Mouse (Mus musculus): ENCODE results near the gene Cbx7. TPM values are rescaled to one million over a fixed set of nuclear protein-coding genes. Genes with fewer than 3 reads are reported as not detected.

Gene Cbx7
- polyA plus RNA-seq, 1 experiment from 2014 or later = 0.97 TPM

DNA sequence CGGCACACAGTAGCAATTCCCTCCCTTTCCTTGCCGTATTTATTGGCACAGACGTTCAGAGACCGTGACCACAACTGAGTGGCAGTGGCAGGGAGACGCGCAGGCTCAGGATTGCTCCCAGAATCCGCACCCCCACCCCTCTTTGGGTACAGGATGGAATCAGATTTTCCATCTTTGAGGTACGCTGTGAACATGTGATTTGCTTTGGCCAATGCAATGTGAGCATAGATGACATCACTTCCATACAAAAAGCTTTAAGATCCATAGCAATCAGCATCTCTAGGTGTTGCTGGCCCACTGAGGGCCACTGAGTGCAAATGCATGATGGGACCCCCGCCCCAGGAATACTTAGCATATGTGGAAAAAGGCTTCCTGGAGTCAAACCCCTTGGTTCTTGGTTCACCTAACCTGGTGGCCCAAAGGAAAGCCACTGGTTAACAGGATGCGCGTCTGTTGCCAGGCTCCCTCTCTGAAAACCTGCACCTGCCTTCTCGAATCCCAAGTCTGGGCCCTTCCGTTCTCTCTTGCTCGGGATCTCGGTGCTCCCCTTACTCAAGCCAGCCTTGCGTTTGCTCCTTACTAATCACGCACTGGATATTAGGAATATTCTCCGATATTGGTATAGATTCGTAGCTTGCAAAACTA, 88.2 kb downstream of the Cbx7 start:
- H3K4me3 ChIP-seq (ENCODE audit: low read depth, low read length) = peak overlapping the region; percentile 31
- H3K4me2 ChIP-seq (ENCODE audit: low read depth, severe bottlenecking) = peak overlapping the region; percentile 29
- H3K9ac ChIP-seq (ENCODE audit: low read length) = no peak overlapping the region; the same call in 1 of the 2 replicates
- no peaks in the 10 kb centered on the region for H3K4me1 ChIP-seq (ENCODE audit: control insufficient read depth, insufficient read depth, low read length)
- no peaks in the 10 kb centered on the region for H3K9me3 ChIP-seq (ENCODE audit: control insufficient read depth, low read length)
- H3K27me3 ChIP-seq (ENCODE audit: control insufficient read depth, insufficient read depth, low read length) = no peaks in the 10 kb centered on the region
- DNase-seq (ENCODE audit: low spot score) = no peak
- H3K36me3 ChIP-seq (ENCODE audit: control insufficient read depth, insufficient read depth, low read length) = no peaks in the 10 kb centered on the region
- H3K27ac ChIP-seq (replicated peaks; ENCODE audit: low read depth, low read length) = no peak overlapping the region
- ATAC-seq (ENCODE audit: insufficient number of reproducible peaks, low FRiP score, low TSS enrichment, low read depth) = peak; percentile 54
- 28% methylated on average over 19 of the region's 19 CpGs for WGBS

DNA sequence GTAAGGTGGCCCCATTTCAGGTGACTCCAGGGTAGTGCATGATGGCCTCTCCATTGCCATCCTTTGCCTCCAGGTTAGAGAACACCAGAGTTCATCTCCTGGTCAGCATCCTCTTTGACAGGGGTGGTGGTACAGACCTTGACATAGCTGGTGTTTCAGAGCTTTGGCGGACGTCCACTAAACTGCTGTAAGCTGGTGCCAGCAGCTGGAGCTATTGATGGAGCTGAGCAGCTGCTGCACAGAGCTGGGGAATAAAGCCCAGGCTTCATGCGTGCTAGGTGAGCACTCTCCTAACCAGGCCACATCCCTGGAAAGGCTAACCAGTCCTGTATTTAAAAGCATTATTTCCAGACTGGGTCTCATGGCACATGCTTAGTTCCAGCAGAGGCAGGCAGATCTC, 90.4 kb downstream of the Cbx7 start:
- ATAC-seq (ENCODE audit: insufficient number of reproducible peaks, low FRiP score, low TSS enrichment, low read depth) = no peak
- 86% methylated on average over 3 of the region's 3 CpGs for WGBS

DNA sequence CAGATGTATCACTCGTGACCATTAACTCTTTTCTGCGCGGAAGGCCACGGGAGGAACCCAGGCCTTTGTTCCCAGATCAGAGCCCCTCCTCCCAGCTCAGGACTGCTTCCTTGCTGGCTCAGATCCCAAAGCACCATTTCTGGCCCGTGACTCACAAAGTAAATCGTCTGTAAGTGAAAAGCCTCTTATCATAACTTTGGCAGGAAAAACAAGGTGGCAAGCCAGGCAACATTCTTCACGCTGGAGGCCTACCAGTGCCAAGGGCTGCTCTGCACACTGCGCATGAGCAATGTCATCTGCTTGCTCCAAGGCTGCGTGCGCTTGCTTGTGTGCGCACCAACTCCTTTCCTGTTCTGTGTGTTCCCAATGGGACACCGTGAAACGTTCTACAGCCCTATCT, 91.6 kb downstream of the Cbx7 start:
- Histone ChIP-seq H3K4me2 (ENCODE audit: low read depth, severe bottlenecking) (no peak overlapping the region), H3K9me3 (ENCODE audit: control insufficient read depth, low read length) (no peaks in the 10 kb centered on the region), H3K4me1 (ENCODE audit: control insufficient read depth, insufficient read depth, low read length) (no peaks in the 10 kb centered on the region), H3K27ac (replicated peaks; ENCODE audit: low read depth, low read length) (no peak overlapping the region), H3K4me3 (ENCODE audit: low read depth, low read length) (no peak overlapping the region), H3K27me3 (ENCODE audit: control insufficient read depth, insufficient read depth, low read length) (no peaks in the 10 kb centered on the region), H3K36me3 (ENCODE audit: control insufficient read depth, insufficient read depth, low read length) (no peaks in the 10 kb centered on the region), H3K9ac (ENCODE audit: low read length) (no peak overlapping the region)
- ATAC-seq (ENCODE audit: insufficient number of reproducible peaks, low FRiP score, low TSS enrichment, low read depth) (no peak), DNase-seq (ENCODE audit: low spot score) (no peak)
- WGBS = 71% methylated on average over 13 of the region's 13 CpGs

More for the DNA sequence above, 90.4 kb downstream of the Cbx7 start:
- DNase-seq (ENCODE audit: low spot score) = no peak
- no peak overlapping the region for H3K4me2 ChIP-seq (ENCODE audit: low read depth, severe bottlenecking)
- no peak overlapping the region for H3K4me3 ChIP-seq (ENCODE audit: low read depth, low read length)
- no peaks in the 10 kb centered on the region for H3K4me1 ChIP-seq (ENCODE audit: control insufficient read depth, insufficient read depth, low read length)
- H3K27me3 ChIP-seq (ENCODE audit: control insufficient read depth, insufficient read depth, low read length) = no peaks in the 10 kb centered on the region
- H3K27ac ChIP-seq (replicated peaks; ENCODE audit: low read depth, low read length) = no peak overlapping the region
- no peaks in the 10 kb centered on the region for H3K36me3 ChIP-seq (ENCODE audit: control insufficient read depth, insufficient read depth, low read length)
- H3K9ac ChIP-seq (ENCODE audit: low read length) = no peak overlapping the region
- H3K9me3 ChIP-seq (ENCODE audit: control insufficient read depth, low read length) = no peaks in the 10 kb centered on the region

GRCm38 (mm10) chr15:79878725-79879136, 92.2 kb downstream of the Cbx7 start:
- H3K27ac ChIP-seq (replicated peaks; ENCODE audit: low read depth, low read length) = no peak overlapping the region

DNA sequence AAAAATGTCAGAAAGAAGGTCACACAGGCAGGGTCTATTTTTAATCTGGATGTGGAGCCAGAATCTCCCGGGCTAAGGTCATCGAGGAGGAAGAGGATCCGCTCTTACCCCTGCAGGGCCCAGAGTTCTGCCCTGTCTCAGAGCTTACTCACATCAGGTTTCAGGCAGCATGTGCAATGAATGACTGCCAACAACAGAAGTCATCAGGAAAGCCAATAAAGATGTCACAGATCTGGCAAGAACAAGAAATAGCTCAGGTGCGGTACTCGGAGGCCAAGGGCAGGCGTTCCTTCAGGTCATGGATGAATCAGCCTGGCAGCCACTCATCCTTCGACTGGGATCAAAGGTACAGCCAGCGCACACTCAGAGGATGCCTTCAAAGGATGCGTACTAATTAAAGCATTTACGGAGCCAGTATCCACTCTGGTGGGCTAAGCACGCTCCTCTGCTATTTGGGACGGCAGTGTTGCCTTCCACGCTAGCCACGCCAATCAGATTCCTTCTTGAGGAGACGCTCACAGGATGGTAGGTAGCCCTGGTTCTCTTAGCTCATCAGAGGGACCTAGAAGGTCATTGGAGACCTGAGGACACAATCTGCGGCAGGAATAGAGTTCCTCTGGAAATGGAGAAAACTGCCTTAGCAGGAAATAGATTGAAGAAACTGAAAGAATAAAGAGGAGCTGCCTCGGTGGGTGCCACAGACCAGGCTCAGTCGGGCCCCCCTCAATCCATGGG, 95.5 kb downstream of the Cbx7 start:
- ATAC-seq (ENCODE audit: insufficient number of reproducible peaks, low FRiP score, low TSS enrichment, low read depth) (no peak), DNase-seq (ENCODE audit: low spot score) (no peak)
- Histone ChIP-seq H3K4me3 (ENCODE audit: low read depth, low read length) (no peak overlapping the region), H3K9ac (ENCODE audit: low read length) (no peak overlapping the region), H3K4me2 (ENCODE audit: low read depth, severe bottlenecking) (no peak overlapping the region), H3K9me3 (ENCODE audit: control insufficient read depth, low read length) (no peaks in the 10 kb centered on the region), H3K27ac (replicated peaks; ENCODE audit: low read depth, low read length) (no peak overlapping the region), H3K36me3 (ENCODE audit: control insufficient read depth, insufficient read depth, low read length) (no peaks in the 10 kb centered on the region), H3K4me1 (ENCODE audit: control insufficient read depth, insufficient read depth, low read length) (no peaks in the 10 kb centered on the region), H3K27me3 (ENCODE audit: control insufficient read depth, insufficient read depth, low read length) (no peaks in the 10 kb centered on the region)
- 78% methylated on average over 18 of the region's 18 CpGs for WGBS

More at GRCm38 (mm10) chr15:79878725-79879136, 92.2 kb downstream of the Cbx7 start:
- Histone ChIP-seq H3K27me3 (ENCODE audit: control insufficient read depth, insufficient read depth, low read length) (no peaks in the 10 kb centered on the region), H3K4me2 (ENCODE audit: low read depth, severe bottlenecking) (no peak overlapping the region), H3K9me3 (ENCODE audit: control insufficient read depth, low read length) (no peaks in the 10 kb centered on the region), H3K36me3 (ENCODE audit: control insufficient read depth, insufficient read depth, low read length) (no peaks in the 10 kb centered on the region), H3K9ac (ENCODE audit: low read length) (no peak overlapping the region), H3K4me1 (ENCODE audit: control insufficient read depth, insufficient read depth, low read length) (no peaks in the 10 kb centered on the region), H3K4me3 (ENCODE audit: low read depth, low read length) (no peak overlapping the region)
- WGBS = 78% methylated on average over 6 of the region's 6 CpGs
- no peak for ATAC-seq (ENCODE audit: insufficient number of reproducible peaks, low FRiP score, low TSS enrichment, low read depth)
- DNase-seq (ENCODE audit: low spot score) = no peak

- WGBS = 63% methylated on average over 2 of the region's 2 CpGs
- Histone ChIP-seq H3K4me2 (ENCODE audit: low read depth, severe bottlenecking) (no peak overlapping the region), H3K27ac (replicated peaks; ENCODE audit: low read depth, low read length) (no peak overlapping the region), H3K27me3 (ENCODE audit: control insufficient read depth, insufficient read depth, low read length) (no peaks in the 10 kb centered on the region), H3K36me3 (ENCODE audit: control insufficient read depth, insufficient read depth, low read length) (no peaks in the 10 kb centered on the region), H3K4me1 (ENCODE audit: control insufficient read depth, insufficient read depth, low read length) (no peaks in the 10 kb centered on the region), H3K9me3 (ENCODE audit: control insufficient read depth, low read length) (no peaks in the 10 kb centered on the region), H3K9ac (ENCODE audit: low read length) (no peak overlapping the region), H3K4me3 (ENCODE audit: low read depth, low read length) (no peak overlapping the region)
- DNase-seq (ENCODE audit: low spot score) (no peak), ATAC-seq (ENCODE audit: insufficient number of reproducible peaks, low FRiP score, low TSS enrichment, low read depth) (no peak)
These were observed 96.9 kb downstream of the Cbx7 start for GRCm38 (mm10) chr15:79873995-79874394.

DNA sequence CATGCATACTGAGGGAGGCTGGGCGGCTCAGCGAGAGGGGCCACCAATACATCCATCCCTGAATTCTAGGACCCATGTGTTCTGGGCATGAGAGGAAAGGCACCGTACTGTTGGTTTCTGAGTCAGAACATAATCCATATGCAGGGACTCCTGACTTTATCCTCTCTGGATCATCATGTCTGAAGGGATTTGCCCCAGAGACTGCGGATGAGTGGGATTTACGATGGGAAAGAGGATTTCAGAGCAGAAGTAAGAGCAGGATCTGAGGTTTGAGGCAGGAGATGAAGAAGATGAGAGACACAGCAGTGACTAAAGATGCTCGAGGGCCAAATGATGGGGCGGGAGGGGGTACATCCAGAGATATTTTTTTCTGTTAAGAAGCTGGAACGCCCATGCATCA, 97.4 kb downstream of the Cbx7 start:
- no peak overlapping the region for H3K4me3 ChIP-seq (ENCODE audit: low read depth, low read length)
- WGBS = 89% methylated on average over 8 of the region's 8 CpGs
- ATAC-seq (ENCODE audit: insufficient number of reproducible peaks, low FRiP score, low TSS enrichment, low read depth) (no peak), DNase-seq (ENCODE audit: low spot score) (no peak)
- no peak overlapping the region for H3K9ac ChIP-seq (ENCODE audit: low read length)
- H3K27me3 ChIP-seq (ENCODE audit: control insufficient read depth, insufficient read depth, low read length) = no peaks in the 10 kb centered on the region
- no peaks in the 10 kb centered on the region for H3K4me1 ChIP-seq (ENCODE audit: control insufficient read depth, insufficient read depth, low read length)
- no peak overlapping the region for H3K4me2 ChIP-seq (ENCODE audit: low read depth, severe bottlenecking)
- H3K9me3 ChIP-seq (ENCODE audit: control insufficient read depth, low read length) = no peaks in the 10 kb centered on the region
- H3K36me3 ChIP-seq (ENCODE audit: control insufficient read depth, insufficient read depth, low read length) = no peaks in the 10 kb centered on the region
- H3K27ac ChIP-seq (replicated peaks; ENCODE audit: low read depth, low read length) = no peak overlapping the region

- H3K4me3 ChIP-seq (ENCODE audit: low read depth, low read length) = no peak overlapping the region
- peaks cover 5% of the 10 kb centered on the region for H3K4me1 ChIP-seq (ENCODE audit: control insufficient read depth, insufficient read depth, low read length)
- no peak for ATAC-seq (ENCODE audit: insufficient number of reproducible peaks, low FRiP score, low TSS enrichment, low read depth)
- 89% methylated on average over 3 of the region's 3 CpGs for WGBS
- H3K9me3 ChIP-seq (ENCODE audit: control insufficient read depth, low read length) = no peaks in the 10 kb centered on the region
- H3K27ac ChIP-seq (replicated peaks; ENCODE audit: low read depth, low read length) = no peak overlapping the region
- no peak overlapping the region for H3K9ac ChIP-seq (ENCODE audit: low read length)
- no peak overlapping the region for H3K4me2 ChIP-seq (ENCODE audit: low read depth, severe bottlenecking)
- no peaks in the 10 kb centered on the region for H3K36me3 ChIP-seq (ENCODE audit: control insufficient read depth, insufficient read depth, low read length)
- H3K27me3 ChIP-seq (ENCODE audit: control insufficient read depth, insufficient read depth, low read length) = no peaks in the 10 kb centered on the region
- DNase-seq (ENCODE audit: low spot score) = no peak
These were observed 103.5 kb downstream of the Cbx7 start for GRCm38 (mm10) chr15:79867260-79868002.

All from limb, embryonic 11.5 days (tissue).